Mouse (Mus musculus): ENCODE results near the gene Exoc3l2. TPM values are rescaled to one million over a fixed set of nuclear protein-coding genes. Genes with fewer than 3 reads are reported as not detected.

Exoc3l2 gene
- polyA plus RNA-seq, 1 experiment, result 41.6 TPM

- TF ChIP-seq POLR2A (IDR thresholded peaks at IDR 0.05; ENCODE audit: low read depth, low read length), result no peak
- no peak for TF ChIP-seq CTCF (conservative IDR thresholded peaks at IDR 0.05; ENCODE audit: insufficient read depth, insufficient read length, low read depth, low read length)
- Histone ChIP-seq H3K27ac (ENCODE audit: insufficient read depth, low read depth, low read length) (peak overlapping the region; percentile 48; the same call in 1 of the 2 replicates), H3K27me3 (replicated peaks; ENCODE audit: control insufficient read depth, insufficient read depth, low read length) (no peaks in the 10 kb centered on the region), H3K36me3 (ENCODE audit: control insufficient read depth, insufficient read depth, low read length) (no peaks in the 10 kb centered on the region), H3K4me3 (ENCODE audit: insufficient read depth, low read depth, low read length) (no peak overlapping the region), H3K4me1 (ENCODE audit: control insufficient read depth, insufficient read depth, low read length) (0 out of 2 replicates have a peak, but pooled peaks cover 6% of the 10 kb centered on the region)
- 45% methylated on average over 4 of the region's 4 CpGs for WGBS
- DNase-seq, result peak; percentile 75
These were observed 35.2 kb downstream of the Exoc3l2 start for GRCm38 (mm10) chr7:19498326-19498725.

GRCm38 (mm10) chr7:19500420-19501363 lies 37.6 kb downstream of the Exoc3l2 start:
- WGBS, result 60% methylated on average over 12 of the region's 12 CpGs
- H3K4me1 ChIP-seq (ENCODE audit: control insufficient read depth, insufficient read depth, low read length), result 0 out of 2 replicates have a peak, but pooled peaks cover 3% of the 10 kb centered on the region
- H3K27ac ChIP-seq (ENCODE audit: insufficient read depth, low read depth, low read length), result peak overlapping the region; percentile 66
- no peak for DNase-seq
- no peaks in the 10 kb centered on the region for H3K27me3 ChIP-seq (replicated peaks; ENCODE audit: control insufficient read depth, insufficient read depth, low read length)
- no peak for TF ChIP-seq POLR2A (IDR thresholded peaks at IDR 0.05; ENCODE audit: low read depth, low read length)
- TF ChIP-seq CTCF (conservative IDR thresholded peaks at IDR 0.05; ENCODE audit: insufficient read depth, insufficient read length, low read depth, low read length), result no peak
- no peaks in the 10 kb centered on the region for H3K36me3 ChIP-seq (ENCODE audit: control insufficient read depth, insufficient read depth, low read length)
- H3K4me3 ChIP-seq (ENCODE audit: insufficient read depth, low read depth, low read length), result no peak overlapping the region

- 77% methylated on average over 4 of the region's 4 CpGs for WGBS
These were observed 38.5 kb downstream of the Exoc3l2 start for GRCm38 (mm10) chr7:19501658-19502057.

GRCm38 (mm10) chr7:19503481-19504068 lies 40.4 kb downstream of the Exoc3l2 start:
- DNase-seq, result peak; percentile 67
- Histone ChIP-seq H3K4me3 (ENCODE audit: insufficient read depth, low read depth, low read length) (no peak overlapping the region), H3K4me1 (ENCODE audit: control insufficient read depth, insufficient read depth, low read length) (0 out of 2 replicates have a peak, but pooled peaks cover 3% of the 10 kb centered on the region), H3K36me3 (ENCODE audit: control insufficient read depth, insufficient read depth, low read length) (no peaks in the 10 kb centered on the region), H3K27ac (ENCODE audit: insufficient read depth, low read depth, low read length) (no peak overlapping the region), H3K27me3 (replicated peaks; ENCODE audit: control insufficient read depth, insufficient read depth, low read length) (no peaks in the 10 kb centered on the region)
- peak; percentile 93 for TF ChIP-seq CTCF (conservative IDR thresholded peaks at IDR 0.05; ENCODE audit: insufficient read depth, insufficient read length, low read depth, low read length)
- no peak for TF ChIP-seq POLR2A (IDR thresholded peaks at IDR 0.05; ENCODE audit: low read depth, low read length)
- 34% methylated on average over 5 of the region's 5 CpGs for WGBS

More at GRCm38 (mm10) chr7:19501658-19502057, 38.5 kb downstream of the Exoc3l2 start:
- H3K27me3 ChIP-seq (replicated peaks; ENCODE audit: control insufficient read depth, insufficient read depth, low read length), result no peaks in the 10 kb centered on the region
- peak overlapping the region; percentile 66 for H3K27ac ChIP-seq (ENCODE audit: insufficient read depth, low read depth, low read length)
- H3K36me3 ChIP-seq (ENCODE audit: control insufficient read depth, insufficient read depth, low read length), result no peaks in the 10 kb centered on the region
- no peak overlapping the region for H3K4me3 ChIP-seq (ENCODE audit: insufficient read depth, low read depth, low read length)
- 0 out of 2 replicates have a peak, but pooled peaks cover 3% of the 10 kb centered on the region for H3K4me1 ChIP-seq (ENCODE audit: control insufficient read depth, insufficient read depth, low read length)
- TF ChIP-seq CTCF (conservative IDR thresholded peaks at IDR 0.05; ENCODE audit: insufficient read depth, insufficient read length, low read depth, low read length) (no peak), POLR2A (IDR thresholded peaks at IDR 0.05; ENCODE audit: low read depth, low read length) (no peak)
- peak; percentile 41 for DNase-seq

- Histone ChIP-seq H3K4me1 (ENCODE audit: control insufficient read depth, insufficient read depth, low read length) (0 out of 2 replicates have a peak, but pooled peaks cover 3% of the 10 kb centered on the region), H3K27me3 (replicated peaks; ENCODE audit: control insufficient read depth, insufficient read depth, low read length) (no peaks in the 10 kb centered on the region), H3K36me3 (ENCODE audit: control insufficient read depth, insufficient read depth, low read length) (no peaks in the 10 kb centered on the region), H3K27ac (ENCODE audit: insufficient read depth, low read depth, low read length) (no peak overlapping the region), H3K4me3 (ENCODE audit: insufficient read depth, low read depth, low read length) (no peak overlapping the region)
- DNase-seq, result no peak
- WGBS, result 65% methylated on average over 6 of the region's 6 CpGs
- 0 out of 2 replicates have a peak, but pooled peaks have one; percentile 14 for TF ChIP-seq CTCF (conservative IDR thresholded peaks at IDR 0.05; ENCODE audit: insufficient read depth, insufficient read length, low read depth, low read length)
- no peak for TF ChIP-seq POLR2A (IDR thresholded peaks at IDR 0.05; ENCODE audit: low read depth, low read length)
These were observed 43.2 kb downstream of the Exoc3l2 start for GRCm38 (mm10) chr7:19506326-19506725.

GRCm38 (mm10) chr7:19506969-19507611 lies 44.0 kb downstream of the Exoc3l2 start:
- Histone ChIP-seq H3K36me3 (ENCODE audit: control insufficient read depth, insufficient read depth, low read length) (no peaks in the 10 kb centered on the region), H3K4me1 (ENCODE audit: control insufficient read depth, insufficient read depth, low read length) (0 out of 2 replicates have a peak, but pooled peaks cover 3% of the 10 kb centered on the region), H3K4me3 (ENCODE audit: insufficient read depth, low read depth, low read length) (peak overlapping the region; percentile 79), H3K27ac (ENCODE audit: insufficient read depth, low read depth, low read length) (0 out of 2 replicates have a peak overlapping the region, but pooled peaks have one; percentile 10), H3K27me3 (replicated peaks; ENCODE audit: control insufficient read depth, insufficient read depth, low read length) (no peaks in the 10 kb centered on the region)
- no peak for TF ChIP-seq CTCF (conservative IDR thresholded peaks at IDR 0.05; ENCODE audit: insufficient read depth, insufficient read length, low read depth, low read length)
- no peak for TF ChIP-seq POLR2A (IDR thresholded peaks at IDR 0.05; ENCODE audit: low read depth, low read length)
- DNase-seq, result peak; percentile 43
- WGBS, result 15% methylated on average over 71 of the region's 71 CpGs

Measured in kidney, adult 2 months (tissue).